Mouse (Mus musculus) thymus, adult 2 months (tissue): ENCODE results near the gene Per1.

Experiments
- CTCF ChIP-seq: fragments of 200-500 bp; IDR thresholded peaks from 2 replicates; pipeline ENCODE4 v1.5.1; 2012; ENCODE audit warnings: mild to moderate bottlenecking, control low read depth, low read length, moderate library complexity, borderline replicate concordance; ENCODE audit not compliant: control insufficient read depth, poor library complexity, insufficient read depth; ENCODE audit errors: extremely low read depth
- POLR2A ChIP-seq: fragments of 200-500 bp; IDR thresholded peaks from 2 replicates; pipeline ENCODE4 v1.6.1; 2012; ENCODE audit warnings: mild to moderate bottlenecking, low read length, control low read depth, moderate library complexity; ENCODE audit not compliant: control insufficient read depth, poor library complexity, insufficient read depth; ENCODE audit errors: extremely low read depth

GRCm38 (mm10) chr11:69087082-69087481 is 7.9 kb upstream of the Per1 start:
- TF ChIP-seq CTCF (no peak), POLR2A (no peak)
